Mouse (Mus musculus) embryo, embryonic 11.5 days (tissue): ENCODE results near the gene Tcp10c.
A peak's percentile ranks its signal among the peaks of the same experiment; 100 is the strongest.
"Not testable (repeated sequence)": the region's sequence is repeated elsewhere in the genome, so short reads cannot be mapped to it uniquely, and the experiment has no call there.

Experiments used
- DNase-seq: peaks from one replicate; pipeline ENCODE4 v3.0.0-alpha.2; 2012; ENCODE audit warnings: low read depth, low spot score

Tcp10c gene

GRCm38 (mm10) chr17:13354521-13354920 is at the start of gene Tcp10c:
Gene Tcp10c (plus strand): TSS chr17:13354572.
- DNase-seq = not testable (repeated sequence)

- not testable (repeated sequence) for DNase-seq
Measured at GRCm38 (mm10) chr17:13307852-13308251, 46.5 kb upstream of the Tcp10c start.

- not testable (repeated sequence) for DNase-seq
Measured at GRCm38 (mm10) chr17:13308344-13308743, 46.0 kb upstream of the Tcp10c start.

GRCm38 (mm10) chr17:13308746-13309145 is 45.6 kb upstream of the Tcp10c start:
- not testable (repeated sequence) for DNase-seq

GRCm38 (mm10) chr17:13309182-13309631 is 45.2 kb upstream of the Tcp10c start:
- DNase-seq = not testable (repeated sequence)

GRCm38 (mm10) chr17:13329967-13330366 is 24.4 kb upstream of the Tcp10c start:
- DNase-seq = not testable (repeated sequence)

GRCm38 (mm10) chr17:13331179-13331578 is 23.2 kb upstream of the Tcp10c start:
- DNase-seq = not testable (repeated sequence)

GRCm38 (mm10) chr17:13332496-13332895 is 21.9 kb upstream of the Tcp10c start:
- DNase-seq = not testable (repeated sequence)

- peak; percentile 40 for DNase-seq
Measured at GRCm38 (mm10) chr17:13336979-13337749, 17.2 kb upstream of the Tcp10c start.

- not testable (repeated sequence) for DNase-seq
Measured at GRCm38 (mm10) chr17:13337931-13338330, 16.4 kb upstream of the Tcp10c start.

- DNase-seq = not testable (repeated sequence)
Measured at GRCm38 (mm10) chr17:13340071-13340470, 14.3 kb upstream of the Tcp10c start.

- not testable (repeated sequence) for DNase-seq
Measured at GRCm38 (mm10) chr17:13345923-13346322, 8.4 kb upstream of the Tcp10c start.

GRCm38 (mm10) chr17:13349563-13349962 is 4.8 kb upstream of the Tcp10c start:
- not testable (repeated sequence) for DNase-seq

- DNase-seq = not testable (repeated sequence)
Measured at GRCm38 (mm10) chr17:13353249-13353648, 1.1 kb upstream of the Tcp10c start.

GRCm38 (mm10) chr17:13362489-13362888 is 8.1 kb downstream of the Tcp10c start:
- not testable (repeated sequence) for DNase-seq

- DNase-seq = not testable (repeated sequence)
Measured at GRCm38 (mm10) chr17:13363773-13364172, 9.4 kb downstream of the Tcp10c start.

- DNase-seq = not testable (repeated sequence)
Measured at GRCm38 (mm10) chr17:13364196-13364595, 9.8 kb downstream of the Tcp10c start.

GRCm38 (mm10) chr17:13367181-13367580 is 12.8 kb downstream of the Tcp10c start:
- DNase-seq = not testable (repeated sequence)

- DNase-seq = not testable (repeated sequence)
Measured at GRCm38 (mm10) chr17:13368658-13369057, 14.3 kb downstream of the Tcp10c start.

GRCm38 (mm10) chr17:13370746-13371145 is 16.4 kb downstream of the Tcp10c start:
- DNase-seq = not testable (repeated sequence)

- DNase-seq = not testable (repeated sequence)
Measured at GRCm38 (mm10) chr17:13378341-13378740, 24.0 kb downstream of the Tcp10c start.

- not testable (repeated sequence) for DNase-seq
Measured at GRCm38 (mm10) chr17:13379951-13380615, 25.7 kb downstream of the Tcp10c start.
